Mouse (Mus musculus): ENCODE measurements around the gene Fzd9. TPM values are rescaled to one million over a fixed set of nuclear protein-coding genes. Genes with fewer than 3 reads are reported as not detected.

The Fzd9 gene
- polyA plus RNA-seq (2012; rRNA removed) = 8.6 and 14.8 TPM in 2 replicates

DNA sequence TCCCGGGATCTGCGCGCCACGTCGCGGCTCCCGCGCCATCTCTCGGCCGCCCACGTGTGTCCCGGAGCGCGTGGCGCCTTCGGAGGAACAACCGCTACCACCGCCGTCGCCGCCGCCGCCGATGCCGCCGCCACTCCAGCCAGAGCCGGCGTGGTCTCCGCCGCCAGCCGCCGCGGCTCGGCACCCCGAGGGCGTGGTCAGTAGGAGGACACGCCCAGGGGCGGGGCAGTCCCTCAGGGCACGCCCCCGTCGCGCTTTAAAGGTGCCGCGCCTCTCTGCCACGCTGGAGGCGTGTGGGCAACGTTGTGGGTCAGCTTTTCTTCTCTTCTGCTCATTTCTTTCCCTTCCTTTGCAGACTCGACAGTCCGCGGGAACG lies at the start of gene Fzd9:
TSS of gene Fzd9 (minus strand) at position 152 of the 376 bp plus-strand sequence.

Other genes starting within 250 kb of the Fzd9 start
- gene Abhd11, start 242.1 kb downstream of the Fzd9 start, polyA plus RNA-seq (2012; rRNA removed) = 132 and 144 TPM in 2 replicates
- 8.4 and 9.9 TPM in 2 replicates for gene Stx1a, start 227.7 kb downstream of the Fzd9 start, polyA plus RNA-seq (2012; rRNA removed)
- gene Dnajc30, start 187.0 kb downstream of the Fzd9 start, polyA plus RNA-seq (2012; rRNA removed) = 46.0 and 58.3 TPM in 2 replicates
- gene Bud23, start 186.3 kb downstream of the Fzd9 start, polyA plus RNA-seq (2012; rRNA removed) = 54.6 and 73.2 TPM in 2 replicates
- 3.1 and 4.0 TPM in 2 replicates for gene Vps37d, start 173.0 kb downstream of the Fzd9 start, polyA plus RNA-seq (2012; rRNA removed)
- 43.4 and 51.1 TPM in 2 replicates for gene Mlxipl, start 161.3 kb downstream of the Fzd9 start, polyA plus RNA-seq (2012; rRNA removed)
- 8.5 and 11.8 TPM in 2 replicates for gene Tbl2, start 101.6 kb downstream of the Fzd9 start, polyA plus RNA-seq (2012; rRNA removed)
- 27.8 and 32.4 TPM in 2 replicates for gene Bcl7b, start 82.9 kb downstream of the Fzd9 start, polyA plus RNA-seq (2012; rRNA removed)
- gene Baz1b, start 64.0 kb downstream of the Fzd9 start, polyA plus RNA-seq (2012; rRNA removed) = 16.3 and 18.2 TPM in 2 replicates
- not detected in 2 replicates for gene Fkbp6, start 98.8 kb upstream of the Fzd9 start, polyA plus RNA-seq (2012; rRNA removed)
- gene Trim50, start 102.1 kb upstream of the Fzd9 start, polyA plus RNA-seq (2012; rRNA removed) = 0.12 TPM in 1 of 2 replicates, not detected in the other
- 22.9 and 26.8 TPM in 2 replicates for gene Nsun5, start 118.7 kb upstream of the Fzd9 start, polyA plus RNA-seq (2012; rRNA removed)
- 16.1 and 23.1 TPM in 2 replicates for gene Pom121, start 143.3 kb upstream of the Fzd9 start, polyA plus RNA-seq (2012; rRNA removed)

Data from colon, adult 2 months (tissue).